Mouse (Mus musculus) MEL (cell line): ENCODE data around the gene Bag6.

Experiments used
- POLR2A ChIP-seq, 2 experiments: IDR thresholded peaks; 2 replicates each; pipeline ENCODE4 v1.6.1; 2011 to 2012; ENCODE audit warnings: low read length in 2 of 2, mild to moderate bottlenecking in 2 of 2, control low read depth in 1 of 2, improper control_type of control experiment in 1 of 2, low read depth in 1 of 2, moderate library complexity in 1 of 2; ENCODE audit not compliant: control insufficient read depth in 1 of 2, insufficient read depth in 1 of 2, poor library complexity in 1 of 2
- POLR2AphosphoS2 ChIP-seq: IDR thresholded peaks from 2 replicates; pipeline ENCODE4 v1.6.1; 2011; ENCODE audit warnings: low read length, improper control_type of control experiment
- RCOR1 ChIP-seq: IDR thresholded peaks from 2 replicates; pipeline ENCODE4 v1.6.1; 2012; ENCODE audit warnings: low read depth, mild to moderate bottlenecking, inconsistent platforms, low read length, improper control_type of control experiment
- TAL1 ChIP-seq: IDR thresholded peaks from 2 replicates; pipeline ENCODE4 v1.6.1; 2012; ENCODE audit warnings: mild to moderate bottlenecking, inconsistent platforms, low read length, moderate library complexity, mixed read lengths

DNA sequence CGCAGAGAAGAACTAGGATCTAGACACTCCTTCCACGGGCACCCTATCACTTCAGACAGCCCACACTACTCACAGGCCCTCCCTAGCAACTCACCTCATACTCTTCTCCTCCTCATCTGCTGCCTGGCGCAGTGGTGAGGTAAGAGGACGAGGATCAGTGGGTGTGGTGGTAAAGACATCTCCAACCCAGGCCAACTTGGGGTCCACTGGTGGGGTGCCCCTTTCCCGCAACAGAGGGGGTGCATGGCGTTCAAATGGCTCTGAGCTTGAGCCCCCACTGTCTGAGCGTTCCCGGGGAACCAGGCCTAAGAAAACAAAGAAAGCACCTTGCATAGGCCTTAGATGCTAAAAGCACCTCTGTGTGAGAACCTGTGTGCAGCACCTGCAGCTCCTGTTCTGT lies 22.3 kb downstream of the Bag6 start:
- TF ChIP-seq POLR2A (IDR thresholded peaks at IDR 0.05; ENCODE audit: control insufficient read depth in 1 of 2, insufficient read depth in 1 of 2, low read depth in 1 of 2, low read length in 2 of 2, poor library complexity in 1 of 2) (no peak), RCOR1 (no peak), POLR2AphosphoS2 (no peak), TAL1 (no peak)
